Mouse (Mus musculus): Measurements from ENCODE around the gene Elp4.

Elp4 gene

GRCm38 (mm10) chr2:105682634-105683351 is 221.6 kb downstream of the Elp4 start:
- no peak for DNase-seq (ENCODE audit: low spot score in 2 of 2)

GRCm38 (mm10) chr2:105682011-105682501 is 222.3 kb downstream of the Elp4 start:
- DNase-seq (ENCODE audit: low spot score in 2 of 2) = no peak

- DNase-seq (ENCODE audit: low spot score in 2 of 2) = no peak
These were observed 223.2 kb downstream of the Elp4 start for GRCm38 (mm10) chr2:105680999-105681710.

GRCm38 (mm10) chr2:105680146-105680998 is 224.0 kb downstream of the Elp4 start:
- no peak for DNase-seq (ENCODE audit: low spot score in 2 of 2)

GRCm38 (mm10) chr2:105679331-105679730 is 225.0 kb downstream of the Elp4 start:
- no peak for DNase-seq (ENCODE audit: low spot score in 2 of 2)

- DNase-seq (ENCODE audit: low spot score in 2 of 2) = no peak
These were observed 225.5 kb downstream of the Elp4 start for GRCm38 (mm10) chr2:105678880-105679321.

GRCm38 (mm10) chr2:105678306-105678705 is 226.1 kb downstream of the Elp4 start:
- no peak for DNase-seq (ENCODE audit: low spot score in 2 of 2)

- no peak for DNase-seq (ENCODE audit: low spot score in 2 of 2)
These were observed 226.8 kb downstream of the Elp4 start for GRCm38 (mm10) chr2:105677434-105678105.

GRCm38 (mm10) chr2:105676909-105677433 is 227.4 kb downstream of the Elp4 start:
- no peak for DNase-seq (ENCODE audit: low spot score in 2 of 2)

- no peak for DNase-seq (ENCODE audit: low spot score in 2 of 2)
These were observed 228.1 kb downstream of the Elp4 start for GRCm38 (mm10) chr2:105676080-105676908.

GRCm38 (mm10) chr2:105675730-105676079 is 228.7 kb downstream of the Elp4 start:
- DNase-seq (ENCODE audit: low spot score in 2 of 2) = no peak

- DNase-seq (ENCODE audit: low spot score in 2 of 2) = no peak
These were observed 229.3 kb downstream of the Elp4 start for GRCm38 (mm10) chr2:105674875-105675729.

- no peak for DNase-seq (ENCODE audit: low spot score in 2 of 2)
These were observed 230.1 kb downstream of the Elp4 start for GRCm38 (mm10) chr2:105674061-105674874.

GRCm38 (mm10) chr2:105673631-105674060 is 230.7 kb downstream of the Elp4 start:
- no peak for DNase-seq (ENCODE audit: low spot score in 2 of 2)

GRCm38 (mm10) chr2:105673054-105673453 is 231.3 kb downstream of the Elp4 start:
- DNase-seq (ENCODE audit: low spot score in 2 of 2) = no peak

- no peak for DNase-seq (ENCODE audit: low spot score in 2 of 2)
These were observed 231.8 kb downstream of the Elp4 start for GRCm38 (mm10) chr2:105672596-105672960.

- no peak for DNase-seq (ENCODE audit: low spot score in 2 of 2)
These were observed 232.4 kb downstream of the Elp4 start for GRCm38 (mm10) chr2:105671798-105672595.
